Mouse (Mus musculus): ENCODE data around the gene Shbg.

GRCm38 (mm10) chr11:69578301-69578700 lies 39.4 kb downstream of the Shbg start:
- TF ChIP-seq CTCF (IDR thresholded peaks at IDR 0.05; ENCODE audit: low read depth, low read length) (no peak), POLR2A (IDR thresholded peaks at IDR 0.05; ENCODE audit: extremely low read depth, insufficient read depth, low read length) (no peak)

All from liver, adult 2 months (tissue).